19 mouse cellular contexts compared by ENCODE assay signal in genomic region chr3:55742218-55742617, GRCm38 (mm10). TPM values are rescaled to one million over a fixed set of nuclear protein-coding genes. Genes with fewer than 3 reads are reported as not detected.
A peak's percentile ranks its signal among the peaks of the same experiment; 100 is the strongest.
DNase-seq lines count a peak whose midpoint lies in the region; ATAC-seq and TF ChIP-seq lines count a peak whose summit lies in the region.
"Had no signal": no experiment of that assay in that cellular context is flagged by ENCODE, and none has a peak within 500 bp of the region (broad histone marks: within the 10 kb centered on the region; RNA-seq: fewer than 3 reads in every experiment).

No protein-coding gene starts in this region.

- TF ChIP-seq EP300 in heart, adult 2 months (IDR thresholded peaks at IDR 0.05; ENCODE audit: insufficient read depth, low read depth, low read length) = no peak

- 0 out of 2 replicates have a peak, but pooled peaks have one; percentile 36 for ATAC-seq in hindbrain, embryonic 12.5 days (ENCODE audit: low FRiP score)
- ATAC-seq in midbrain, embryonic 12.5 days (ENCODE audit: low FRiP score, low read depth) = peak; percentile 48
- ATAC-seq in erythroid progenitor cell, adult 5-6 weeks (replicated peaks; ENCODE audit: low FRiP score, poor library complexity, severe bottlenecking) = no peak
- ATAC-seq in intestine, embryonic 15.5 days = no peak

- no peaks in the 10 kb centered on the region for H3K9me3 ChIP-seq in hindbrain, embryonic 12.5 days (replicated peaks)
- H3K9me3 ChIP-seq in midbrain, embryonic 12.5 days = no peaks in the 10 kb centered on the region
- no peaks in the 10 kb centered on the region for H3K9me3 ChIP-seq in intestine, embryonic 15.5 days
- H3K9me3 ChIP-seq: heart, embryonic 13.5 days; neural tube, embryonic 12.5 days had no signal

- no peaks in the 10 kb centered on the region for H3K27me3 ChIP-seq in heart, adult 2 months (ENCODE audit: control insufficient read depth, insufficient read depth, low read length)
- H3K27me3 ChIP-seq in hindbrain, embryonic 12.5 days = no peaks in the 10 kb centered on the region
- H3K27me3 ChIP-seq in midbrain, embryonic 12.5 days = no peaks in the 10 kb centered on the region
- H3K27me3 ChIP-seq in intestine, embryonic 15.5 days (replicated peaks) = no peaks in the 10 kb centered on the region
- H3K27me3 ChIP-seq: CH12.LX; heart, embryonic 13.5 days; neural tube, embryonic 12.5 days had no signal

- TF ChIP-seq CTCF in heart, adult 2 months (IDR thresholded peaks at IDR 0.05) = no peak

- TF ChIP-seq POLR2A in heart, adult 2 months (IDR thresholded peaks at IDR 0.05; ENCODE audit: insufficient read depth, low read depth, low read length) = no peak

- peak; percentile 2 for DNase-seq in heart, adult 11 months
- no peak for DNase-seq in heart, adult 2 months
- DNase-seq in retina, embryonic 14.5 days (ENCODE audit: low spot score) = peak; percentile 61
- DNase-seq in kidney, adult 18-20 months = no peak
- DNase-seq: cerebellum, postnatal 25 days; heart, postnatal 4 days; kidney, adult 8-10 months; kidney, postnatal 25 days; layer of hippocampus, adult 9-11 months; lung, postnatal 14 days; thymus, postnatal 25 days had no signal

- H3K9ac ChIP-seq in heart, adult 2 months (ENCODE audit: low read depth, low read length) = no peak overlapping the region
- no peak overlapping the region for H3K9ac ChIP-seq in hindbrain, embryonic 12.5 days
- H3K9ac ChIP-seq in midbrain, embryonic 12.5 days (replicated peaks) = no peak overlapping the region
- H3K9ac ChIP-seq in intestine, embryonic 15.5 days = no peak overlapping the region
- H3K9ac ChIP-seq: heart, embryonic 13.5 days; neural tube, embryonic 12.5 days had no signal

- no peak overlapping the region for H3K4me3 ChIP-seq in heart, adult 2 months
- H3K4me3 ChIP-seq in hindbrain, embryonic 12.5 days = no peak overlapping the region
- H3K4me3 ChIP-seq in midbrain, embryonic 12.5 days = no peak overlapping the region
- no peak overlapping the region for H3K4me3 ChIP-seq in intestine, embryonic 15.5 days (replicated peaks)
- H3K4me3 ChIP-seq: heart, embryonic 13.5 days; neural tube, embryonic 12.5 days had no signal

- no peak overlapping the region for H3K4me2 ChIP-seq in hindbrain, embryonic 12.5 days (replicated peaks)
- peak overlapping the region; percentile 17; the same call in 1 of the 2 replicates for H3K4me2 ChIP-seq in midbrain, embryonic 12.5 days (replicated peaks)
- H3K4me2 ChIP-seq in intestine, embryonic 15.5 days (replicated peaks) = no peak overlapping the region
- H3K4me2 ChIP-seq: heart, embryonic 13.5 days; neural tube, embryonic 12.5 days had no signal

- no peaks in the 10 kb centered on the region; the same call in 1 of the 2 replicates for H3K36me3 ChIP-seq in heart, adult 2 months (ENCODE audit: control insufficient read depth, insufficient read depth, low read length)
- no peaks in the 10 kb centered on the region for H3K36me3 ChIP-seq in hindbrain, embryonic 12.5 days
- H3K36me3 ChIP-seq in midbrain, embryonic 12.5 days = no peaks in the 10 kb centered on the region
- no peaks in the 10 kb centered on the region for H3K36me3 ChIP-seq in intestine, embryonic 15.5 days
- H3K36me3 ChIP-seq: heart, embryonic 13.5 days; neural tube, embryonic 12.5 days had no signal

- intact Hi-C loops in heart, adult 2 months (cut with DNase I) = no loop called here

- 78% methylated on average over 5 of the region's 5 CpGs for WGBS in heart, adult 2 months
- 83% methylated on average over 5 of the region's 5 CpGs for WGBS in hindbrain, embryonic 12.5 days
- 63% methylated on average over 5 of the region's 5 CpGs for WGBS in midbrain, embryonic 12.5 days
- 84% methylated on average over 5 of the region's 5 CpGs for WGBS in intestine, embryonic 15.5 days

- H3K79me2 ChIP-seq in heart, adult 2 months (replicated peaks; ENCODE audit: control insufficient read depth, insufficient read depth, low read length) = no peaks in the 10 kb centered on the region

- H3K27ac ChIP-seq in heart, adult 2 months = no peak overlapping the region
- H3K27ac ChIP-seq in hindbrain, embryonic 12.5 days = peak overlapping the region; percentile 79
- peak overlapping the region; percentile 89 for H3K27ac ChIP-seq in midbrain, embryonic 12.5 days (replicated peaks)
- no peak overlapping the region for H3K27ac ChIP-seq in intestine, embryonic 15.5 days
- H3K27ac ChIP-seq: heart, embryonic 13.5 days; neural tube, embryonic 12.5 days had no signal

- H3K4me1 ChIP-seq in heart, adult 2 months (ENCODE audit: control insufficient read depth, insufficient read depth, low read length) = no peaks in the 10 kb centered on the region; the same call in 1 of the 2 replicates
- peaks cover 17% of the 10 kb centered on the region for H3K4me1 ChIP-seq in hindbrain, embryonic 12.5 days
- peaks cover 22% of the 10 kb centered on the region; the same call in 1 of the 2 replicates for H3K4me1 ChIP-seq in midbrain, embryonic 12.5 days
- H3K4me1 ChIP-seq in intestine, embryonic 15.5 days (replicated peaks) = no peaks in the 10 kb centered on the region
- H3K4me1 ChIP-seq: neural tube, embryonic 12.5 days had no signal

RNA-seq across cellular contexts. Expression of gene Mab21l1, which starts 40.1 kb away (rescaled TPM):
- under 1 TPM; 0.09 to 0.13 TPM for total RNA-seq in heart, adult 2 months (2021)
- 0.09 and 0.16 TPM in 2 replicates for polyA plus RNA-seq in heart, adult 2 months (2012; rRNA removed)
- polyA plus RNA-seq in hindbrain, embryonic 12.5 days (2016; fragmentation: Nextera tagmentation; extraction: Ambion mirVana) = 104 and 115 TPM in 2 replicates
- polyA plus RNA-seq in midbrain, embryonic 12.5 days (2016; fragmentation: Nextera tagmentation; extraction: Ambion mirVana) = 148 and 164 TPM in 2 replicates
- total RNA-seq in erythroid progenitor cell, adult 5-6 weeks (2015; ENCODE audit: low replicate concordance) = not detected in 2 replicates
- not detected in 2 replicates for total RNA-seq in erythroid progenitor cell, adult 5-6 weeks (2017; ENCODE audit: low replicate concordance)
- 10.7 and 13.0 TPM in 2 replicates for polyA plus RNA-seq in intestine, embryonic 15.5 days (2015; fragmentation: Nextera tagmentation; extraction: Ambion mirVana)
- total RNA-seq: CH12.LX had no signal
- polyA plus RNA-seq: testis, adult 2 months had no signal

Comparison
In these comparisons a context has a peak if more than half of its experiments do, and no peak if none do; other contexts are left out.
1. DNase-seq: peak in heart, adult 11 months (single experiment) and retina, embryonic 14.5 days (single experiment); none in heart, adult 2 months (0 of 2) and kidney, adult 18-20 months (single experiment).
2. H3K27ac ChIP-seq: peak in hindbrain, embryonic 12.5 days (single experiment) and midbrain, embryonic 12.5 days (single experiment); none in heart, adult 2 months (single experiment) and intestine, embryonic 15.5 days (single experiment).
3. ATAC-seq: peak in hindbrain, embryonic 12.5 days (single experiment) and midbrain, embryonic 12.5 days (single experiment); none in erythroid progenitor cell, adult 5-6 weeks (single experiment) and intestine, embryonic 15.5 days (single experiment).
4. RNA of gene Mab21l1, which starts 40.1 kb away (polyA plus RNA-seq): 148 to 164 TPM in midbrain, embryonic 12.5 days, 104 to 115 TPM in hindbrain, embryonic 12.5 days and 10.7 to 13.0 TPM in intestine, embryonic 15.5 days; 0.09 to 0.16 TPM in heart, adult 2 months; every median in the first group is over 10 times any median in the second.